Comparison of ENCODE assay signal across 30 mouse cellular contexts in genomic region chr12:16512991-16513390, GRCm38 (mm10).
"Had no signal": no experiment of that assay in that cellular context is flagged by ENCODE, and none has a peak within 500 bp of the region (broad histone marks: within the 10 kb centered on the region; RNA-seq: fewer than 3 reads in every experiment).

No protein-coding gene starts in this region.

- H3K4me1 ChIP-seq: intestine, embryonic 15.5 days had no signal

- H3K27ac ChIP-seq: heart, embryonic 13.5 days; heart, embryonic 15.5 days; hindbrain, embryonic 10.5 days; hindbrain, embryonic 12.5 days; hindbrain, embryonic 13.5 days; hindbrain, embryonic 14.5 days; hindbrain, embryonic 15.5 days; hindbrain, postnatal 0 days; intestine, embryonic 15.5 days; kidney, embryonic 15.5 days; kidney, postnatal 0 days; layer of hippocampus, adult 2 months; left cerebral cortex, adult 2 months had no signal

- H3K36me3 ChIP-seq: heart, embryonic 12.5 days; heart, embryonic 13.5 days; heart, embryonic 15.5 days; hindbrain, embryonic 10.5 days; hindbrain, embryonic 12.5 days; hindbrain, embryonic 13.5 days; hindbrain, embryonic 15.5 days; intestine, embryonic 15.5 days; kidney, embryonic 15.5 days had no signal

- H3K27me3 ChIP-seq: heart, embryonic 12.5 days; heart, embryonic 13.5 days; heart, embryonic 15.5 days; hindbrain, embryonic 12.5 days; hindbrain, embryonic 13.5 days; hindbrain, embryonic 15.5 days; intestine, embryonic 15.5 days; kidney, embryonic 15.5 days had no signal

- DNase-seq: heart, postnatal 10 days; heart, postnatal 14 days; heart, postnatal 36 days; heart, postnatal 4 days; kidney, adult 11 months; kidney, adult 18-20 months; kidney, adult 2 months; kidney, adult 8-10 months; kidney, adult 9 months; kidney, postnatal 10 days; kidney, postnatal 14 days; kidney, postnatal 25 days; kidney, postnatal 36 days; kidney, postnatal 4 days; layer of hippocampus, adult 9-11 months; layer of hippocampus, postnatal 36 days had no signal

- H3K4me3 ChIP-seq: heart, embryonic 12.5 days; heart, embryonic 13.5 days; heart, embryonic 15.5 days; hindbrain, embryonic 10.5 days; hindbrain, embryonic 12.5 days; hindbrain, embryonic 13.5 days; hindbrain, embryonic 15.5 days; intestine, embryonic 15.5 days; kidney, embryonic 15.5 days; layer of hippocampus, adult 2 months; left cerebral cortex, adult 2 months had no signal

- H3K9me3 ChIP-seq: heart, embryonic 13.5 days; heart, embryonic 15.5 days; hindbrain, embryonic 15.5 days; intestine, embryonic 15.5 days; kidney, embryonic 15.5 days had no signal
